Mouse (Mus musculus) midbrain, embryonic 14.5 days (tissue): Measurements from ENCODE around the gene Cfap100. TPM values are rescaled to one million over a fixed set of nuclear protein-coding genes. Genes with fewer than 3 reads are reported as not detected.

Experiments used
- ATAC-seq: fragments of 200-750 bp; cut with Nextera tagmentation; 2 replicates; pipeline ENCODE4 v1.8.0; 2017; ENCODE audit warnings: moderate number of reproducible peaks, moderate library complexity; ENCODE audit not compliant: low FRiP score, low TSS enrichment
- DNase-seq: peaks from one replicate; pipeline ENCODE4 v3.0.0-alpha.2; 2015
- H3K27ac ChIP-seq: fragments of 300-500 bp; sonication (generic); replicated peaks from 2 replicates; pipeline ENCODE4 v1.5.1; 2014; ENCODE audit warnings: mild to moderate bottlenecking, low read depth, low read length, moderate library complexity
- H3K27me3 ChIP-seq: fragments of 300-500 bp; sonication (generic); 2 replicates; pipeline ENCODE4 v1.6.1; 2014; ENCODE audit warnings: low read length, control low read depth, mixed read lengths; ENCODE audit not compliant: control insufficient read depth, insufficient read depth
- H3K36me3 ChIP-seq: fragments of 300-500 bp; sonication (generic); 2 replicates; pipeline ENCODE4 v1.6.1; 2014; ENCODE audit warnings: low read length, control low read depth; ENCODE audit not compliant: control insufficient read depth, insufficient read depth
- H3K4me1 ChIP-seq: fragments of 300-500 bp; sonication (generic); 2 replicates; pipeline ENCODE4 v1.6.1; 2014; ENCODE audit warnings: mild to moderate bottlenecking, antibody characterized with exemption, low read length, control low read depth; ENCODE audit not compliant: control insufficient read depth, insufficient read depth
- H3K4me2 ChIP-seq: fragments of 300-500 bp; sonication (generic); 2 replicates; pipeline ENCODE4 v1.6.1; 2014; ENCODE audit warnings: mild to moderate bottlenecking, low read length, moderate library complexity
- H3K4me3 ChIP-seq: fragments of 300-500 bp; sonication (generic); replicated peaks from 2 replicates; pipeline ENCODE4 v1.5.1; 2014; ENCODE audit warnings: low read depth, low read length
- H3K9ac ChIP-seq: fragments of 300-500 bp; sonication (generic); replicated peaks from 2 replicates; pipeline ENCODE4 v1.6.1; 2014; ENCODE audit warnings: mild to moderate bottlenecking, low read length, moderate library complexity
- H3K9me3 ChIP-seq: fragments of 300-500 bp; sonication (generic); 2 replicates; pipeline ENCODE4 v1.6.1; 2016; ENCODE audit warnings: low read length, control low read depth, mixed read lengths; ENCODE audit not compliant: control insufficient read depth
- WGBS: fragments of 180-500 bp; shearing (Covaris S2); extraction: QIAGEN DNeasy Blood & Tissue Kit; methylation state at CpG from one replicate; pipeline ENCODE4 v1.1.7; 2014; 5-methylcytosine and 5-hydroxymethylcytosine counted together
- polyA plus RNA-seq: library from polyadenylated mRNA; unstranded; fragments of >200 nt; fragmentation: Nextera tagmentation; extraction: Ambion mirVana; gene quantifications from 2 replicates; pipeline ENCODE4 v1.2.1, GENCODE M21; 2014

Cfap100 gene
- polyA plus RNA-seq, 1 experiment from 2014 or later: 7.2 TPM

DNA sequence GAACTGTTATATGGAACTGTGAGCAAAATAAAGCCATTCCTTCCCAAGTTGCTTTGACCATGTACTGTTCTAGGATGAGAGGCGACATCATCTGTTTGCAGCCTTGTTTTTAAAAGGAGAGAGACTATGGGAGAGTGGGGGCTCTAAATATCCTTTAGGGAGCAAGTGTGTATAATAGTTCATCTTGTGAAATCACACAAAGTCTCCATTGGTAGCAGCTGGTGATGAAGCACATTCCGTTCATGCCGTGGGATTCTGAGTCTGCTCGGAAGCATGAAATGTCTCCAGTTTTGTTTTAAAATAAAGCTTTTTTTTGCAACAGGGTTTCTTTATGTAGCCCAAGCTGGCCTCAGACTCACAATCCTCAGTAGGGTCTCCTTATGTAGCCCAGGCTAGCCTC, 2.6 kb downstream of the Cfap100 start:
- DNase-seq (no peak), ATAC-seq (no peak)
- Histone ChIP-seq H3K9ac (no peak overlapping the region), H3K4me1 (peaks cover 12% of the 10 kb centered on the region; the same call in 1 of the 2 replicates), H3K9me3 (no peaks in the 10 kb centered on the region), H3K4me3 (no peak overlapping the region), H3K27me3 (no peaks in the 10 kb centered on the region; the same call in 1 of the 2 replicates), H3K36me3 (no peaks in the 10 kb centered on the region), H3K27ac (no peak overlapping the region), H3K4me2 (no peak overlapping the region)
- WGBS: 90% methylated on average over 4 of the region's 4 CpGs

DNA sequence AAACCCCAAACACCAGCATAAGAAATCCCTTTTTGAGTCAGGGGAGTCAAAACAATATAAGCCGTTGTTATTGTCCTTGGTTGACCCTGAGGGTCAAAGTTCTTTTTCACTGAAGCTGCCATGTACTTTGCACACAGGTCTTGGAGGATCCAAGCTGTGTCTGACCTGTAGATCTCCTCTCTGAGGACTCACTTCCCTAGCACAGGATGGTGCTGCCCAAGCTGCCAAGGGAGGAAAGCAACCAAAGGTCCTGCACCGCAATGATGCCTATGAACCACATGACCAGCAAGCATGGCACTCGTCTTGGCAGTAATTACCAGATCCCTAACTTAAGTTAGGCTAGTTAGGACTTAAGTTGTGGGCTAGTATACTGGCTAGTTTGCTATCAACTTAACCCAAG, 3.2 kb downstream of the Cfap100 start:
- 85% methylated on average over 3 of the region's 3 CpGs for WGBS
- no peaks in the 10 kb centered on the region for H3K36me3 ChIP-seq
- H3K9me3 ChIP-seq: no peaks in the 10 kb centered on the region
- H3K9ac ChIP-seq: no peak overlapping the region
- H3K4me1 ChIP-seq: peaks cover 12% of the 10 kb centered on the region; the same call in 1 of the 2 replicates
- H3K27me3 ChIP-seq: no peaks in the 10 kb centered on the region; the same call in 1 of the 2 replicates
- H3K27ac ChIP-seq: no peak overlapping the region
- no peak overlapping the region for H3K4me3 ChIP-seq
- H3K4me2 ChIP-seq: no peak overlapping the region
- DNase-seq: no peak
- ATAC-seq: no peak

DNA sequence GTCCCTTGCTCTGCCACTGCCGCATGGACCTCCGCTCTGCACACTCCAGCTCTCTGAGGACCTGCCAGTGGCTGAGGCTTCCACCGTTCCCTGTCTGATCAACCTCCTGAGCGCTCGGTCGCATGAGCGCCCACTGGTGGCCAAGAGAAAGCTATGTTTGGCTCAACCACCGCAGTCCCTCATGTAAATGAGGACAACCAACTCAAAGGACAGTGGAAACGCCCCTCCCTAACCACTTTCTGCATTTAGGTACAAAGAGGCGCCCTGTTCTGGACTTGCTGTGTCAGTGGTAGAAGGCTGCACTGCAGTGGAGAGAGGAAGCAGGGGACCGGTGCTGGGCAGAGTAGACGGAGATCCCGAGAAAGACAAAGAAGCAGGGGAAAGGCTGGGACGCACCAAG, 6.0 kb downstream of the Cfap100 start:
- Histone ChIP-seq H3K27me3 (no peaks in the 10 kb centered on the region), H3K4me2 (peak overlapping the region; percentile 49), H3K4me1 (peaks cover 6% of the 10 kb centered on the region; the same call in 1 of the 2 replicates), H3K4me3 (0 out of 2 replicates have a peak overlapping the region, but pooled peaks have one; percentile 12), H3K27ac (peak overlapping the region; percentile 52), H3K9ac (peak overlapping the region; percentile 36; the same call in 1 of the 2 replicates), H3K36me3 (no peaks in the 10 kb centered on the region), H3K9me3 (no peaks in the 10 kb centered on the region)
- peak; percentile 91 for DNase-seq
- 4% methylated on average over 14 of the region's 14 CpGs for WGBS
- peak; percentile 79 for ATAC-seq

DNA sequence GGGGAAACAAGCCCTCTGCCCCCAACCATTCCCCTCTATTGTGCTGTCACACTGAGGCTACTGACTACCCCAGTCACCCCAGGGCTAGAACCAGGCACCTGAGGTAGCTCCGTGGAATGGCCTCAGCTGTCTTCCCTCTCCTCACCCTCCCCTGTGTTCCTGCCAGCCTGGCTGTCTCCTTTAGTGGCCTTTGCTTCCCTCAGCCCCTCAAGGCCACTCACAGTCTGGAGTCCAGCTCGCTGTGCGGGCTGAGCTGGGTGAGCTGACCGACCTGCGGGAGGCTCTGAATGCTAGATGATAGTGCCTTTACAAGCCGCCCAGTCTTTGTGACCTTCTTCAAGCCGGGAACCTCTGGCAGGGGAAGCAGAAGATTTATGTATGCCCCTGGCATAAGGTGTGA, 16.7 kb downstream of the Cfap100 start:
- WGBS: 83% methylated on average over 7 of the region's 7 CpGs
- H3K9me3 ChIP-seq: no peaks in the 10 kb centered on the region
- no peak overlapping the region for H3K27ac ChIP-seq
- H3K27me3 ChIP-seq: no peaks in the 10 kb centered on the region
- no peaks in the 10 kb centered on the region for H3K4me1 ChIP-seq
- H3K4me3 ChIP-seq: no peak overlapping the region
- H3K4me2 ChIP-seq: no peak overlapping the region
- DNase-seq: no peak
- no peaks in the 10 kb centered on the region for H3K36me3 ChIP-seq
- no peak for ATAC-seq
- H3K9ac ChIP-seq: no peak overlapping the region

DNA sequence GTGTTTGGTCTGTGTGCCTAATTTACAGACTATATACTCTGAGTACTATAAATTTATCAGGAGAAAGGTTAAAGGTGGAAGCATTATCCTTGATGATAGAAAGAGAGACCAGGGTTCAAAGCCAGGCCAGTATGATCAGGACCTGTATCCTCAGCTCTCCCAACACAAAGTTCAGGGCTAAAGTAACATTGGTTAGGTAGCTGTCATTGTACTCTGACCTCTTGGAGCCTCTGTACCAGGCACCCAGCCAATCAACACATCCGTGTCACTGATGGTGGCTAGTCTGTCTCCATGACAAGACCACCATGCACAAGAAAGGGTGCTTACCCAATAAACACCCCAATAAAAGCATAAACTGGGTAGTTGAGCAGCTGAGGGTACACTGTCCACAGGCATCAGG, 17.6 kb downstream of the Cfap100 start:
- no peak overlapping the region for H3K4me2 ChIP-seq
- H3K9me3 ChIP-seq: no peaks in the 10 kb centered on the region
- H3K9ac ChIP-seq: no peak overlapping the region
- H3K36me3 ChIP-seq: no peaks in the 10 kb centered on the region
- ATAC-seq (no peak), DNase-seq (no peak)
- H3K27me3 ChIP-seq: no peaks in the 10 kb centered on the region
- H3K4me3 ChIP-seq: no peak overlapping the region
- WGBS: 86% methylated on average over 1 of the region's 1 CpGs
- H3K4me1 ChIP-seq: no peaks in the 10 kb centered on the region
- no peak overlapping the region for H3K27ac ChIP-seq

DNA sequence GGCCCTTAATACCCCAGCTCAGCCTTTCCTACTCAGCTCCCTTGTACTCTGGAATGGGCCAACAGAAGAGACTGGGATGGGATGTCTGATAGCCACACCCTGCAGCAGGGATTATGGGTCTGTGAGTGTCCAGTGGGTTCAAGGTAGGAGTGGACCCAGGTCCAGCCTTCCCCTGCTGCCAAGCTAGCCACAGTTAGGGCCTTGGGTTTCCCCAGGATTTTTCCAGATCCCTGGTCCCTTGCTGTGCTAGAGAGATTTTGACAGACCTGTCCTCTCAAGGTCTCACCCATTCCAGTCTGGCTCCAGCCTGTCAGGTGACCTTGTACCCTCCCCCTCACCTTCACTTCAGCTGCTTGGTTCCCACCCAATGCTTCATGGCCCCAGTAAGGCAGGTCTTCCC, 20.0 kb downstream of the Cfap100 start:
- Histone ChIP-seq H3K4me3 (no peak overlapping the region), H3K36me3 (peaks cover 17% of the 10 kb centered on the region; the same call in 1 of the 2 replicates), H3K27me3 (no peaks in the 10 kb centered on the region), H3K27ac (no peak overlapping the region), H3K9me3 (no peaks in the 10 kb centered on the region), H3K4me2 (no peak overlapping the region), H3K4me1 (no peaks in the 10 kb centered on the region), H3K9ac (no peak overlapping the region)
- DNase-seq (no peak), ATAC-seq (no peak)

DNA sequence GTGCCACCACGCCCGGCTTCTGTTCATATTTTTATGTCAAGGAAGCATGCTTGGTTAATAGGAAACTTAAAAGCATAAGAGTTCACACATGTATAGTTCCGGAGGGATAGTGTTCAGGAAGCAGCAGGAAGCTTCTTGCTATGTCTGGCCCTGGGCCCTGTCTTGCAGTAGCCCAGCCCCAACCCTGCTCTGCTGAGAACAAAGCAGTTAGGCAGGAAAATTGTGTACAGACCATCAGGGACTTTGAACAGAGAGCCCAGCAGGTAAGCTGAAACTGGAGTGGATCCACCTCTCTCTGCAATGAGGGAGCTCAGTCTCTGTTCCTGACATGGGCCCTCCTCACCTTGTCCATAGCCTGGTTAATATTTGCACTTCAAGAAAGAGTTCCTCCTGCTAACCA, 31.3 kb downstream of the Cfap100 start:
- no peak for DNase-seq
- H3K4me1 ChIP-seq: no peaks in the 10 kb centered on the region

DNA sequence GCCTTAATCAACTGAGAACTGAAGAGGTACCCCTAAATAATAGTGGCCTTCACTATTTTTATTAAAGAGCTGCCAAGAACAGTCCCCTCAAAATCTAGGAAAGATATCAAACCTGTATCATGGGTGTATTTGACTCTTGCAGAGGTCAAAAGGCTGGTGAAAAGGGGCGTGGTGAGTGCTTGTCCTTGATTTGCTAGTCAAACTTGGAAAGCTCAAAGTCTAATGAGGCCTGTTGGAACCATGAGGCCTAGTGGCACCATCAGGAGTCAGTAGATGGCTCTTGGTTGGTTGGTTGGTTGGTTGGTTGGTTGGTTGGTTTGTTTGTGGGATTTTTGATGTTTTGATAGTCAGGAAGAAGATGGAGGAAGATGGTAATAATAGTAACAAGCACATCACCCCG, 32.8 kb downstream of the Cfap100 start:
- Histone ChIP-seq H3K27me3 (no peaks in the 10 kb centered on the region), H3K36me3 (peaks cover 52% of the 10 kb centered on the region), H3K4me2 (no peak overlapping the region), H3K9me3 (no peaks in the 10 kb centered on the region), H3K27ac (no peak overlapping the region), H3K4me3 (no peak overlapping the region), H3K9ac (no peak overlapping the region), H3K4me1 (no peaks in the 10 kb centered on the region)
- ATAC-seq (no peak), DNase-seq (no peak)
- WGBS: 93% methylated on average over 2 of the region's 2 CpGs

More for the DNA sequence above, 31.3 kb downstream of the Cfap100 start:
- no peak for ATAC-seq
- Histone ChIP-seq H3K9ac (no peak overlapping the region), H3K36me3 (peaks cover 50% of the 10 kb centered on the region), H3K4me2 (no peak overlapping the region), H3K27me3 (no peaks in the 10 kb centered on the region), H3K27ac (no peak overlapping the region), H3K9me3 (no peaks in the 10 kb centered on the region), H3K4me3 (no peak overlapping the region)
- 93% methylated on average over 3 of the region's 3 CpGs for WGBS

DNA sequence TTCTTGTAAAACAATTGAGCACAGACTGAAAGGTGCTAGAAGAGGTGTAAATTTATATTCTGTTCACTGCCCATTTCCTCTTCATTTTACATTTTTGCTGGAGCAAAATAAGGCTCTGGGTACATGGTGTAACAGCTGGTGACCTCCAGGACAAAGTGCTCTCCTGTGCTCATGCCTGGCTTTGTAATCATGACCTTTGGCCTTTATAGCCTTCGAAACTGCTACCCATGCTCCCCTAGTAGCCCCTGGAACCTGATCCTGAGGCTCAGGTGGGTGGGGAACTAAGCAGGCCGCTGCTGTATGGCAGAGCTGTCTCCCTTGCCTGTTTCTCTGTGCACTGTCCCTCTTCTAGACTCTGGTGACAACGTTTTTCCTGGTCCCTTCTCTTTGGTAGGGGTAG, 34.6 kb downstream of the Cfap100 start:
- no peak overlapping the region for H3K9ac ChIP-seq
- H3K9me3 ChIP-seq: no peaks in the 10 kb centered on the region
- H3K4me3 ChIP-seq: no peak overlapping the region
- H3K27ac ChIP-seq: no peak overlapping the region
- H3K36me3 ChIP-seq: peaks cover 55% of the 10 kb centered on the region
- H3K27me3 ChIP-seq: no peaks in the 10 kb centered on the region
- DNase-seq (no peak), ATAC-seq (no peak)
- no peak overlapping the region for H3K4me2 ChIP-seq
- H3K4me1 ChIP-seq: no peaks in the 10 kb centered on the region
- WGBS: 77% methylated on average over 3 of the region's 3 CpGs
